Mouse (Mus musculus): ENCODE results near the gene Kremen1. TPM values are rescaled to one million over a fixed set of nuclear protein-coding genes. Genes with fewer than 3 reads are reported as not detected.
A peak's percentile ranks its signal among the peaks of the same experiment; 100 is the strongest.

The Kremen1 gene
- total and polyA plus RNA-seq, 2 experiments = 3.6 to 6.7 TPM

- Histone ChIP-seq H3K4me1 (ENCODE audit: control insufficient read depth, insufficient read depth, low read length) (no peaks in the 10 kb centered on the region), H3K79me2 (ENCODE audit: control insufficient read depth, insufficient read depth, low read length) (no peaks in the 10 kb centered on the region; the same call in 1 of the 2 replicates), H3K27me3 (ENCODE audit: control insufficient read depth, insufficient read depth, low read length) (no peaks in the 10 kb centered on the region), H3K4me3 (ENCODE audit: insufficient read depth, low read depth, low read length) (no peak overlapping the region), H3K9ac (ENCODE audit: low read depth, low read length) (no peak overlapping the region), H3K27ac (replicated peaks; ENCODE audit: insufficient read depth, low read depth, low read length) (no peak overlapping the region), H3K36me3 (ENCODE audit: control insufficient read depth, insufficient read depth, low read length) (no peaks in the 10 kb centered on the region)
- TF ChIP-seq CTCF (IDR thresholded peaks at IDR 0.05; ENCODE audit: low read depth, low read length) = no peak
- no peak for TF ChIP-seq POLR2A (IDR thresholded peaks at IDR 0.05; ENCODE audit: extremely low read depth, insufficient read depth, low read length)
- DNase-seq (ENCODE audit: extremely low read depth, low read depth, low spot score) = no peak
- 80% methylated on average over 6 of the region's 6 CpGs for WGBS
Measured at GRCm38 (mm10) chr11:5219910-5220447, 41.4 kb downstream of the Kremen1 start.

GRCm38 (mm10) chr11:5219371-5219770 is 42.0 kb downstream of the Kremen1 start:
- Histone ChIP-seq H3K27me3 (ENCODE audit: control insufficient read depth, insufficient read depth, low read length) (no peaks in the 10 kb centered on the region), H3K27ac (replicated peaks; ENCODE audit: insufficient read depth, low read depth, low read length) (no peak overlapping the region), H3K36me3 (ENCODE audit: control insufficient read depth, insufficient read depth, low read length) (no peaks in the 10 kb centered on the region), H3K79me2 (ENCODE audit: control insufficient read depth, insufficient read depth, low read length) (no peaks in the 10 kb centered on the region; the same call in 1 of the 2 replicates), H3K9ac (ENCODE audit: low read depth, low read length) (no peak overlapping the region), H3K4me3 (ENCODE audit: insufficient read depth, low read depth, low read length) (no peak overlapping the region), H3K4me1 (ENCODE audit: control insufficient read depth, insufficient read depth, low read length) (no peaks in the 10 kb centered on the region)
- no peak for DNase-seq (ENCODE audit: extremely low read depth, low read depth, low spot score)
- 93% methylated on average over 4 of the region's 4 CpGs for WGBS
- TF ChIP-seq POLR2A (IDR thresholded peaks at IDR 0.05; ENCODE audit: extremely low read depth, insufficient read depth, low read length) = no peak
- TF ChIP-seq CTCF (IDR thresholded peaks at IDR 0.05; ENCODE audit: low read depth, low read length) = no peak

- DNase-seq (ENCODE audit: extremely low read depth, low read depth, low spot score) = peak; percentile 72
- no peak overlapping the region for H3K4me3 ChIP-seq (ENCODE audit: insufficient read depth, low read depth, low read length)
- 70% methylated on average over 14 of the region's 14 CpGs for WGBS
- H3K9ac ChIP-seq (ENCODE audit: low read depth, low read length) = no peak overlapping the region
- H3K79me2 ChIP-seq (ENCODE audit: control insufficient read depth, insufficient read depth, low read length) = no peaks in the 10 kb centered on the region; the same call in 1 of the 2 replicates
- H3K27ac ChIP-seq (replicated peaks; ENCODE audit: insufficient read depth, low read depth, low read length) = no peak overlapping the region
- H3K27me3 ChIP-seq (ENCODE audit: control insufficient read depth, insufficient read depth, low read length) = no peaks in the 10 kb centered on the region
- H3K36me3 ChIP-seq (ENCODE audit: control insufficient read depth, insufficient read depth, low read length) = peaks cover 10% of the 10 kb centered on the region; the same call in 1 of the 2 replicates
- no peaks in the 10 kb centered on the region for H3K4me1 ChIP-seq (ENCODE audit: control insufficient read depth, insufficient read depth, low read length)
- TF ChIP-seq CTCF (IDR thresholded peaks at IDR 0.05; ENCODE audit: low read depth, low read length) = no peak
- no peak for TF ChIP-seq POLR2A (IDR thresholded peaks at IDR 0.05; ENCODE audit: extremely low read depth, insufficient read depth, low read length)
Measured at GRCm38 (mm10) chr11:5215401-5216187, 45.8 kb downstream of the Kremen1 start.

DNA sequence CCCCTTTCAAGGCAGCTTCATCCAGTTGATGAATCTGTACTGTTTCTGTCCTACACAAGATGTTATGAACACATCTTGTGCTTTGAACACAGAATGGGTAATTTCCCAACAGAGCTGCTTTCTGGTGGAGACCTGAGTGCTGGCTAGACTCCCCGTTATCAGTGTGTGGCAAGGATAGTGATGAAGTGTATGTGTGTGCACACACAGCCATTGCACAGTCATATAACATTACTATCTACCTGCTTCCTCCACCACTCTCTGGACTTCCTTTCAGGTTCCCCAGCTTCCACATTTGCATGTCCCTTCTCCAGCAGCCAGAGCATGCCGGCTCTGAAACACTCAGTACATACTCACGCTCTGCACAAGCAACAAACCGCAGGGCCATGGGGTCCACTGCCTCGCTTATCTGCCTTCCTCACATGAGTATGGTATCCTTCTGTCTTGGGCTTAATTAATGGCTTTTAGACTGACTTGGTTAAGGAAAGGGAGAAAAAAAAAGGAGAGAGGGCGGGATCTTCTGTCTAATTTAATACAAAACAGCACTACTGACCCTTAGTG is 46.8 kb downstream of the Kremen1 start:
- peaks cover 12% of the 10 kb centered on the region; the same call in 1 of the 2 replicates for H3K36me3 ChIP-seq (ENCODE audit: control insufficient read depth, insufficient read depth, low read length)
- no peak overlapping the region for H3K27ac ChIP-seq (replicated peaks; ENCODE audit: insufficient read depth, low read depth, low read length)
- no peaks in the 10 kb centered on the region for H3K27me3 ChIP-seq (ENCODE audit: control insufficient read depth, insufficient read depth, low read length)
- H3K79me2 ChIP-seq (ENCODE audit: control insufficient read depth, insufficient read depth, low read length) = no peaks in the 10 kb centered on the region; the same call in 1 of the 2 replicates
- no peak overlapping the region for H3K4me3 ChIP-seq (ENCODE audit: insufficient read depth, low read depth, low read length)
- 89% methylated on average over 6 of the region's 6 CpGs for WGBS
- DNase-seq (ENCODE audit: extremely low read depth, low read depth, low spot score) = no peak
- no peak for TF ChIP-seq CTCF (IDR thresholded peaks at IDR 0.05; ENCODE audit: low read depth, low read length)
- no peak for TF ChIP-seq POLR2A (IDR thresholded peaks at IDR 0.05; ENCODE audit: extremely low read depth, insufficient read depth, low read length)
- no peak overlapping the region for H3K9ac ChIP-seq (ENCODE audit: low read depth, low read length)
- H3K4me1 ChIP-seq (ENCODE audit: control insufficient read depth, insufficient read depth, low read length) = no peaks in the 10 kb centered on the region

DNA sequence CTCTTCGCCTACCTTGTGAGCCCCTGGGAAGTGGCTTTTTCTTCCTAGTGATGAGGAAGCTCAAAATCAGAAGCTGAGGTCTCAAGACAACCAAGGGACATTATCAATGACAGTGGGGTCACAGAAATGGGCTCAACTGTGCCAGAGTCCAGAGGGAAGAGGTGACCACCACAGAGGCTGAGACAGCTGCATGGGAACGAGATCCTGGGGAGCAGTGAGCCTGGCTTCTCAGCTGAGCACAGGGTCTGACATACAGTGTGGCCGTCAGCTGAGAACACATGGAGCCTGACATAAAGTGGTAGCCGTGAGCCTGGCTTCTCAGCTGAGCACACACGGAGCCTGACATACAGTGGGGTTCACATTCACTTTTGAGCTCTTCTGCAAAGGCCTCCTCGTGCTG is 58.3 kb downstream of the Kremen1 start:
- 93% methylated on average over 6 of the region's 6 CpGs for WGBS
- Histone ChIP-seq H3K36me3 (ENCODE audit: control insufficient read depth, insufficient read depth, low read length) (peaks cover 6% of the 10 kb centered on the region), H3K27ac (replicated peaks; ENCODE audit: insufficient read depth, low read depth, low read length) (no peak overlapping the region), H3K9ac (ENCODE audit: low read depth, low read length) (no peak overlapping the region), H3K4me1 (ENCODE audit: control insufficient read depth, insufficient read depth, low read length) (no peaks in the 10 kb centered on the region), H3K4me3 (ENCODE audit: insufficient read depth, low read depth, low read length) (no peak overlapping the region), H3K27me3 (ENCODE audit: control insufficient read depth, insufficient read depth, low read length) (no peaks in the 10 kb centered on the region), H3K79me2 (ENCODE audit: control insufficient read depth, insufficient read depth, low read length) (no peaks in the 10 kb centered on the region)
- no peak for DNase-seq (ENCODE audit: extremely low read depth, low read depth, low spot score)
- TF ChIP-seq POLR2A (IDR thresholded peaks at IDR 0.05; ENCODE audit: extremely low read depth, insufficient read depth, low read length) (no peak), CTCF (IDR thresholded peaks at IDR 0.05; ENCODE audit: low read depth, low read length) (no peak)

Data from liver, adult 2 months (tissue).